Mouse (Mus musculus) left cerebral cortex, postnatal 36 days (tissue): ENCODE measurements around the gene Ankrd13a. TPM values are rescaled to one million over a fixed set of nuclear protein-coding genes. Genes with fewer than 3 reads are reported as not detected.

Experiments used
- DNase-seq, 2 experiments: peaks; one replicate each; pipeline ENCODE4 v3.0.0; 2021 to 2022; ENCODE audit warnings: low spot score in 2 of 2, mixed read lengths in 1 of 2
- intact Hi-C: fragments of 180-260 bp; cut with DNase I; formaldehyde crosslinking; loops from one replicate; pipeline ENCODE4 v1.15.1; 2025
- total RNA-seq, 2 experiments: library from RNA; stranded (reverse); gene quantifications; 2 replicates each; pipeline ENCODE4 v1.2.3; 2021

Gene Ankrd13a
- total RNA-seq, 2 experiments from 2014 or later = 34.7 to 35.4 TPM

GRCm38 (mm10) chr5:114795231-114795630, 20.8 kb downstream of the Ankrd13a start:
- DNase-seq = no peak
- intact Hi-C loops = no loop called here

GRCm38 (mm10) chr5:114795653-114796052, 21.2 kb downstream of the Ankrd13a start:
- intact Hi-C loops = no loop called here

GRCm38 (mm10) chr5:114796299-114797012, 22.0 kb downstream of the Ankrd13a start:
- DNase-seq = no peak
- intact Hi-C loops = no loop called here

More at GRCm38 (mm10) chr5:114795653-114796052, 21.2 kb downstream of the Ankrd13a start:
- DNase-seq = no peak

- intact Hi-C loops = no loop called here
- DNase-seq = no peak
Observed at GRCm38 (mm10) chr5:114797253-114797652, 22.8 kb downstream of the Ankrd13a start.

- intact Hi-C loops = no loop called here
- DNase-seq = no peak
Observed at GRCm38 (mm10) chr5:114799848-114800247, 25.4 kb downstream of the Ankrd13a start.

- no peak for DNase-seq
- intact Hi-C loops = no loop called here
Observed at GRCm38 (mm10) chr5:114801049-114801448, 26.6 kb downstream of the Ankrd13a start.

- no peak for DNase-seq
- intact Hi-C loops = no loop called here
Observed at GRCm38 (mm10) chr5:114801841-114802240, 27.4 kb downstream of the Ankrd13a start.

- intact Hi-C loops = no loop called here
- DNase-seq = no peak
Observed at GRCm38 (mm10) chr5:114803231-114803630, 28.8 kb downstream of the Ankrd13a start.

GRCm38 (mm10) chr5:114804335-114804734, 29.9 kb downstream of the Ankrd13a start:
- DNase-seq = no peak
- intact Hi-C loops = no loop called here

- DNase-seq = peak; percentile 47 to 66
- intact Hi-C loops = loop anchor here (5.0 kb wide), 1 partner anchor 33 kb away; the partner anchor contains the start of gene Ankrd13a
Observed at GRCm38 (mm10) chr5:114804958-114805357, 30.5 kb downstream of the Ankrd13a start.

- DNase-seq = no peak
Observed at GRCm38 (mm10) chr5:114805436-114806350, 31.2 kb downstream of the Ankrd13a start.

GRCm38 (mm10) chr5:114806636-114807035, 32.2 kb downstream of the Ankrd13a start:
- intact Hi-C loops = loop anchor here (5.0 kb wide), 1 partner anchor 34 kb away; the partner anchor contains the start of gene Ankrd13a
- no peak for DNase-seq

More at GRCm38 (mm10) chr5:114805436-114806350, 31.2 kb downstream of the Ankrd13a start:
- intact Hi-C loops = loop anchor here (5.0 kb wide), 1 partner anchor 33 kb away; the partner anchor contains the start of gene Ankrd13a

GRCm38 (mm10) chr5:114807063-114807462, 32.6 kb downstream of the Ankrd13a start:
- intact Hi-C loops = loop anchor here (5.0 kb wide), 1 partner anchor 35 kb away; the partner anchor contains the start of gene Ankrd13a
- DNase-seq = no peak

GRCm38 (mm10) chr5:114807468-114807867, 33.0 kb downstream of the Ankrd13a start:
- no peak for DNase-seq
- intact Hi-C loops = loop anchor here (5.0 kb wide), 1 partner anchor 35 kb away; the partner anchor contains the start of gene Ankrd13a

- no peak for DNase-seq
- intact Hi-C loops = loop anchor here (5.0 kb wide), 1 partner anchor 36 kb away; the partner anchor contains the start of gene Ankrd13a
Observed at GRCm38 (mm10) chr5:114807893-114808292, 33.4 kb downstream of the Ankrd13a start.

- intact Hi-C loops = loop anchor here (5.0 kb wide), 1 partner anchor 36 kb away; the partner anchor contains the start of gene Ankrd13a
- DNase-seq = no peak
Observed at GRCm38 (mm10) chr5:114808385-114808784, 33.9 kb downstream of the Ankrd13a start.

GRCm38 (mm10) chr5:114809181-114809756, 34.8 kb downstream of the Ankrd13a start:
- no peak for DNase-seq
- intact Hi-C loops = loop anchor here (5.0 kb wide), 1 partner anchor 37 kb away; the partner anchor contains the start of gene Ankrd13a

- intact Hi-C loops = loop anchor here (5.0 kb wide), 1 partner anchor 38 kb away; the partner anchor contains the start of gene Ankrd13a
Observed at GRCm38 (mm10) chr5:114809826-114810225, 35.3 kb downstream of the Ankrd13a start.

GRCm38 (mm10) chr5:114813525-114814181, 39.2 kb downstream of the Ankrd13a start:
- intact Hi-C loops = no loop called here
- DNase-seq = peak; percentile 91 to 92

More at GRCm38 (mm10) chr5:114809826-114810225, 35.3 kb downstream of the Ankrd13a start:
- DNase-seq = no peak
